Mouse (Mus musculus) midbrain, postnatal 0 days (tissue): ENCODE measurements around the gene Sstr3. TPM values are rescaled to one million over a fixed set of nuclear protein-coding genes. Genes with fewer than 3 reads are reported as not detected.

Experiments used
- ATAC-seq: fragments of 200-750 bp; cut with Nextera tagmentation; 2 replicates; pipeline ENCODE4 v1.8.0; 2017; ENCODE audit warnings: moderate number of reproducible peaks, mild to moderate bottlenecking, moderate TSS enrichment, moderate library complexity; ENCODE audit not compliant: low FRiP score
- DNase-seq: peaks from one replicate; pipeline ENCODE4 v3.0.0-alpha.2; 2015; ENCODE audit warnings: low spot score
- H3K27ac ChIP-seq: fragments of 300-500 bp; sonication (generic); 2 replicates; pipeline ENCODE4 v1.5.1; 2014; ENCODE audit warnings: low read depth, mild to moderate bottlenecking, low read length, mixed read lengths
- H3K27me3 ChIP-seq: fragments of 300-500 bp; sonication (generic); 2 replicates; pipeline ENCODE4 v1.6.1; 2014; ENCODE audit warnings: low read length, control low read depth, mixed read lengths; ENCODE audit not compliant: insufficient read depth
- H3K36me3 ChIP-seq: fragments of 300-500 bp; sonication (generic); 2 replicates; pipeline ENCODE4 v1.6.1; 2014; ENCODE audit warnings: low read length, control low read depth, mixed read lengths; ENCODE audit not compliant: insufficient read depth
- H3K4me1 ChIP-seq: fragments of 300-500 bp; sonication (generic); 2 replicates; pipeline ENCODE4 v1.6.1; 2014; ENCODE audit warnings: mild to moderate bottlenecking, control low read depth, antibody characterized with exemption, low read length, mixed read lengths; ENCODE audit not compliant: insufficient read depth
- H3K4me2 ChIP-seq: fragments of 300-500 bp; sonication (generic); 2 replicates; pipeline ENCODE4 v1.6.1; 2014; ENCODE audit warnings: low read depth, mild to moderate bottlenecking, low read length, mixed read lengths; ENCODE audit not compliant: poor library complexity, severe bottlenecking
- H3K4me3 ChIP-seq: fragments of 300-500 bp; sonication (generic); 2 replicates; pipeline ENCODE4 v1.5.1; 2014; ENCODE audit warnings: low read depth, mild to moderate bottlenecking, low read length, moderate library complexity
- H3K9ac ChIP-seq: fragments of 300-500 bp; sonication (generic); replicated peaks from 2 replicates; pipeline ENCODE4 v1.6.1; 2014; ENCODE audit warnings: mild to moderate bottlenecking, low read length, moderate library complexity, mixed read lengths; ENCODE audit not compliant: poor library complexity, severe bottlenecking
- H3K9me3 ChIP-seq: fragments of 300-500 bp; sonication (generic); 2 replicates; pipeline ENCODE4 v1.6.1; 2016; ENCODE audit warnings: low read length, control low read depth
- CTCF ChIP-seq: IDR thresholded peaks from 2 replicates; pipeline ENCODE4 v1.5.1; 2016; ENCODE audit warnings: antibody characterized with exemption, mild to moderate bottlenecking
- WGBS: fragments of 180-500 bp; shearing (Covaris S2); extraction: QIAGEN DNeasy Blood & Tissue Kit; methylation state at CpG from one replicate; pipeline ENCODE4 v1.1.7; 2014; 5-methylcytosine and 5-hydroxymethylcytosine counted together
- polyA plus RNA-seq: library from polyadenylated mRNA; unstranded; fragments of >200 nt; fragmentation: Nextera tagmentation; extraction: Ambion mirVana; gene quantifications from 2 replicates; pipeline ENCODE4 v1.2.1, GENCODE M21; 2015
- total RNA-seq: library from RNA; depleted of rRNA; stranded (reverse); fragments of >200 nt; gene quantifications from 2 replicates; pipeline ENCODE4 v1.2.3, GENCODE M21; 2014

Sstr3 gene
- total and polyA plus RNA-seq, 2 experiments from 2014 or later: 0.49 to 2.4 TPM

DNA sequence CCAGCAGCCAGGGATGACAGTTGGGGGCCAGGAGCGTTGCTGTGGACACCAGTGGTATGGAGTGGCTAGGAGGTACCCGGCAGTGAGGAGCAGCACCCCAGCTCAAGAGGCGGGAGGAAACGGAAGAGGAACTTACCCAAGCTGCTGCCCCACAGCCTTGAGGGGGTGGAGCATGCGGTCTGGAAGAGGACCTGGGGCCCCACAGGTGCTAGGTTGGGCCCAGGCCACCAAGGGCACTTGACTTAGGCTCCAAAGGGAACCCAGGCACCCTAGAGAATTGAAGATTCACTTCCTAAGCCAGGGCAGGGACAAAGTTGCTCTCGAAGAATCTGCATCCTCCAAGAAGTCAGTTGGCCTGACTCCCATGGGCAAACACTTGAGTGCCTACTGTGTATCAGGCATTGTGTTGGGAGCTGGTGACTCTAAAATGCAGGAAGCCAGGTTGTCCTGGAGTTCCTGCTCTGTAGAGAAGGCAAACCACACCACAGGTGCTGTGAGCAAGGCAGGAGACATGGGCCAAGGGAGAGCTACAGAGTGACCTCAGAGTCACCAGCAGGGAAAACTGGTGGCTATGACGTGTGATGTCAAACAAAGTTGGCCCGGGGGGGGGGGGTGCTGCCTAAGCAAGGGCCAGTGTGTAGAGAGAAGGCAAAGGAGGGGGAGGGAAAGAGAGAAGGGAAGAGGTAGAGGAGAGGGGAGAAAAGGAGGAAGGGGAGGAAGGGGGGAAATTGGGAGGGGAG lies 28.3 kb upstream of the Sstr3 start, which contains the start of gene Rac2:
TSS of gene Rac2 (minus strand) at position 126 of the 740 bp plus-strand sequence.
- Histone ChIP-seq H3K27me3 (no peaks in the 10 kb centered on the region), H3K4me2 (no peak within 1 kb of the TSS), H3K4me1 (no peaks in the 10 kb centered on the region), H3K27ac (no peak within 1 kb of the TSS), H3K4me3 (no peak within 1 kb of the TSS), H3K9ac (no peak within 1 kb of the TSS), H3K9me3 (no peaks in the 10 kb centered on the region), H3K36me3 (no peaks in the 10 kb centered on the region)
- DNase-seq: no peak
- no peak for TF ChIP-seq CTCF
- 82% methylated on average over 8 of the region's 8 CpGs for WGBS
- ATAC-seq: no peak

DNA sequence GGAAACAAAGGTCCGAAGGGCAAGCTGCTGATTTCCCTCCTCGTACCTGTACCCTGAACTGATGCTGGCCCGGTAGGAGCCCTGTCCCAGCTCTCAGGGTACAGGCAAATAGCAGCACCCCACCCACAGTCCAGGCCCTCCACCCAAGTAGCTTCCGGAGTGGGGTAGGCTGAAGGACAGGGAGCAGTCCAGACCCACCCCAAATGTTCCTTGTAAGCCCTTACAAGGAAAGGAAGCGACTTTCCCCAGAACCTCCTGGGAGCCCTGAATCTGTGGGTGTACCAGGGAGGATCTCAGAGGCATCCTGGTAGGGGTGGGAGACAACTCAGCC lies 27.8 kb upstream of the Sstr3 start:
- 88% methylated on average over 5 of the region's 5 CpGs for WGBS
- TF ChIP-seq CTCF: no peak
- Histone ChIP-seq H3K9ac (no peak overlapping the region), H3K27me3 (no peaks in the 10 kb centered on the region), H3K36me3 (no peaks in the 10 kb centered on the region), H3K4me3 (no peak overlapping the region), H3K4me1 (no peaks in the 10 kb centered on the region), H3K27ac (no peak overlapping the region), H3K9me3 (no peaks in the 10 kb centered on the region), H3K4me2 (no peak overlapping the region)
- ATAC-seq (no peak), DNase-seq (no peak)

- WGBS: 77% methylated on average over 16 of the region's 16 CpGs
- TF ChIP-seq CTCF: no peak
- Histone ChIP-seq H3K4me3 (no peak overlapping the region), H3K9ac (no peak overlapping the region), H3K4me1 (no peaks in the 10 kb centered on the region), H3K27ac (no peak overlapping the region), H3K9me3 (no peaks in the 10 kb centered on the region), H3K27me3 (no peaks in the 10 kb centered on the region), H3K4me2 (no peak overlapping the region), H3K36me3 (no peaks in the 10 kb centered on the region)
- no peak for DNase-seq
- no peak for ATAC-seq
Measured at GRCm38 (mm10) chr15:78571554-78572269, 27.2 kb upstream of the Sstr3 start.

DNA sequence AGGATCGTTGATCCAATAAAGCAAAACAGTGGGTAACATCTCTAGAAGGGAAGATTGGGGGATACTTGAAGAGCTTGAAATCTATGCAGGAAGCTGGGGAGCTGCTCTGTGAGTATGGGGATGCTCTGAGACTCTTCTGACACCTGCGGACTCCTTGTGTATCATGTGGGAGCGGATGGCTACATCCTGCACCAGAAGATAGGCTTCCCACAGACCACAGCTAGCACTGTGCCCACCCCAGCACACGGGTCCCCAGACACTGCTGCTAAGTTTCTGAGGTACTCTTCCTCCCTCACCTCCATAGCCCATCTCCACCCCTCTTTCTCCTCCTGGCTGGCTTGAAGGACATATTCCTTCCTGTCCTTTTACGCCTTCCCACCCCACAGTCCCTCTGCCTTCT lies 25.7 kb upstream of the Sstr3 start:
- Histone ChIP-seq H3K9me3 (no peaks in the 10 kb centered on the region), H3K27ac (no peak overlapping the region), H3K4me2 (no peak overlapping the region), H3K9ac (no peak overlapping the region), H3K4me1 (no peaks in the 10 kb centered on the region), H3K27me3 (no peaks in the 10 kb centered on the region), H3K36me3 (no peaks in the 10 kb centered on the region), H3K4me3 (no peak overlapping the region)
- DNase-seq (no peak), ATAC-seq (no peak)
- 91% methylated on average over 5 of the region's 5 CpGs for WGBS
- TF ChIP-seq CTCF: no peak

DNA sequence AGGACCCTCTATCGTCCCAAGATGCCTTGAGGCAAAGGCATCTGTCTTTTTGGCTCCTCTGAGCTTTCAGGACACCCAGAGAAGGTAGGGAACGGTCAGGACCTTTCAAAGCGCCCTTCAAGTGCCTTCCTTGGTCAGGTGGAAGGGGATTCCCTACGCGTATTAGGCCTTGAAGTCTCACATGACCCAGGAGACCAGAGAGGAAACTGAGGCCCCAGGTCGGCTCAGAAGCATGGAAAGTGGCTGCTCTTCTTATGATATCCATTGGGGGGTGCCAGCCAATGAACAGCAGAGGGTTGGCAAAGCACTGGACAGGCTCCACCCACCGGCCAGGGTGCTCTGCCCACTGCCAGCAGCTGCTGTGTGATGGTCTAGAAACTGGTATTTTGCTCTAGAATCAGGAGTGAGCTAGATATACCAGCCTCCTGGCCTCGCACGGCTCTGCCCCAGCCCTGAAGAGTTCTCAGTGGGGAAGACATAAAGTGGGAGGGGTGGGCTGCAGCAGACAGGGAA lies 23.2 kb upstream of the Sstr3 start:
- no peak overlapping the region for H3K4me3 ChIP-seq
- H3K4me1 ChIP-seq: no peaks in the 10 kb centered on the region
- no peaks in the 10 kb centered on the region for H3K9me3 ChIP-seq
- no peak overlapping the region for H3K27ac ChIP-seq
- 69% methylated on average over 9 of the region's 9 CpGs for WGBS
- H3K36me3 ChIP-seq: no peaks in the 10 kb centered on the region
- no peak overlapping the region for H3K4me2 ChIP-seq
- ATAC-seq (no peak), DNase-seq (no peak)
- H3K9ac ChIP-seq: no peak overlapping the region
- no peak for TF ChIP-seq CTCF
- H3K27me3 ChIP-seq: no peaks in the 10 kb centered on the region

DNA sequence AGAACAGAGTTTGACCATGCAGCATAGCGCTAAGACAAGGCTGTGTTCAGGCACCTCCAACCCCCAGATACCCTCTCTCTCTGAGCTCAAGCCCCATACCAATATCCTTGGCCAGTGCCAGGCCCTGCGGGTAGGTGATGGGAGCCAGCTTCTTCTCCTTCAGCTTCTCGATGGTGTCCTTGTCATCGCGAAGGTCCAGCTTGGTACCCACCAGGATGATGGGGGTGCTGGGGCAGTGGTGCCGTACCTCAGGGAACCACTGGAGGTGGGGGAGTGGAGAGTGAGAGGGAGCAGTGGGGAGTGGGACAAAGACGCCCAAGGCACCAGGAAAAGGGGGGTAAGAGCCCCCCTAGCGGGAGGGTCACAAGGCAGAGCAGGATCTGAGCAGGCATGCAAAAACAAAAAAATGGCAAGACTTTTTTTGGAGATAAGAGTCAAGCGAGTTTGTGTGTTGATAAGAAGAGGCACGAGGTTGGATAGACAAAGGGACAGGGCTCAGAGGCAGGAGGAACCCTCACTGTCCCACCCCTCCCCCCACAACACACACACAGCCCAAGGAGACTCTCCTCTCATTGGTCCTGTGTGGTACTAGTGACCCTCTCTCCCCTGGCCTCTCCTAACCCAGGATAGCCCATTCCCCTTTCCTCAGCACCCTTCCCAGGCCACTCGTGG lies 20.4 kb upstream of the Sstr3 start:
- no peak overlapping the region for H3K4me2 ChIP-seq
- no peak for ATAC-seq
- H3K27me3 ChIP-seq: no peaks in the 10 kb centered on the region
- WGBS: 76% methylated on average over 11 of the region's 11 CpGs
- no peaks in the 10 kb centered on the region for H3K36me3 ChIP-seq
- no peak for TF ChIP-seq CTCF
- no peak overlapping the region for H3K27ac ChIP-seq
- no peak for DNase-seq
- H3K9ac ChIP-seq: no peak overlapping the region
- no peaks in the 10 kb centered on the region for H3K9me3 ChIP-seq
- no peaks in the 10 kb centered on the region for H3K4me1 ChIP-seq
- no peak overlapping the region for H3K4me3 ChIP-seq
